Mouse (Mus musculus) limb, embryonic 13.5 days (tissue): ENCODE data around the gene Cmc1. TPM values are rescaled to one million over a fixed set of nuclear protein-coding genes. Genes with fewer than 3 reads are reported as not detected.

Experiments used
- ATAC-seq: fragments of 200-750 bp; cut with Nextera tagmentation; 2 replicates; pipeline ENCODE4 v1.8.0; 2017; ENCODE audit warnings: low read depth, moderate number of reproducible peaks, moderate TSS enrichment; ENCODE audit not compliant: low FRiP score
- H3K27ac ChIP-seq: fragments of 300-500 bp; sonication (generic); 2 replicates; pipeline ENCODE4 v1.5.1; 2015; ENCODE audit warnings: inconsistent platforms, mild to moderate bottlenecking, moderate library complexity
- H3K27me3 ChIP-seq: fragments of 300-500 bp; sonication (generic); 2 replicates; pipeline ENCODE4 v1.6.1; 2015; ENCODE audit warnings: mild to moderate bottlenecking, inconsistent platforms
- H3K36me3 ChIP-seq: fragments of 300-500 bp; sonication (generic); 2 replicates; pipeline ENCODE4 v1.6.1; 2015; ENCODE audit warnings: inconsistent platforms, mild to moderate bottlenecking, moderate library complexity
- H3K4me1 ChIP-seq: fragments of 300-500 bp; sonication (generic); 2 replicates; pipeline ENCODE4 v1.6.1; 2015; ENCODE audit warnings: inconsistent platforms
- H3K4me2 ChIP-seq: fragments of 300-500 bp; sonication (generic); replicated peaks from 2 replicates; pipeline ENCODE4 v1.6.1; 2015; ENCODE audit warnings: inconsistent platforms, mild to moderate bottlenecking, moderate library complexity
- H3K4me3 ChIP-seq: fragments of 300-500 bp; sonication (generic); 2 replicates; pipeline ENCODE4 v1.5.1; 2015; ENCODE audit warnings: moderate library complexity, mild to moderate bottlenecking, inconsistent platforms
- H3K9ac ChIP-seq: fragments of 300-500 bp; sonication (generic); 2 replicates; pipeline ENCODE4 v1.6.1; 2015; ENCODE audit warnings: mild to moderate bottlenecking, inconsistent platforms
- H3K9me3 ChIP-seq: fragments of 300-500 bp; sonication (generic); 2 replicates; pipeline ENCODE4 v1.6.1; 2016; ENCODE audit warnings: inconsistent platforms
- WGBS: fragments of 180-500 bp; shearing (Covaris S2); methylation state at CpG from one replicate; pipeline ENCODE4 v1.1.7; 2015; 5-methylcytosine and 5-hydroxymethylcytosine counted together
- polyA plus RNA-seq: library from polyadenylated mRNA; unstranded; fragments of >200 nt; fragmentation: Nextera tagmentation; extraction: Ambion mirVana; gene quantifications from 2 replicates; pipeline ENCODE4 v1.2.1, GENCODE M21; 2015

The Cmc1 gene
- polyA plus RNA-seq, 1 experiment from 2014 or later, result 36.6 TPM

DNA sequence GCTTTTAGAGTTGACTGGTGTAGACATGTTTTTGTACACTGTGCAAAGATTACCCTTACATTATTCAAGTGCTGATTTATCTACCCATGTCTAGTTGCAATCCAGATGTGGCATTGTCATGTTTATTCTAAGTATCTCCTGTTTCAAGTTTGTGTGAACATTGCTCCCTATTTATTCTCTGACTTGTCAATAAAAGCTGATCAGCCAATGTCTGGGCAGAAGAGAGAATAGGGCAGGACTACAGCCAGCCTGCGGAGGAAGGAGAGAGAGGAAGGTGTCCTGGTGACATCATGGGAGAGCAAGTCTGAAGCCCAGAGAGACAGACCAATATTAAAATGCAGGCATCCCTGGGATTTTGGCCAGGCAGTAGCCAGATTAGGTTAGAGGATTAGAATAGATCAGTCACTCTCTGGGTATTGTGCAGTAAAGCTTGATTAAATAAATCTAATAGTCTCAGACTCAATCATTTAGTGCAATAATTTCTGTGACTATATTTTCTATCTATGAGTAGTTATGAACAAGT lies 104.9 kb downstream of the Cmc1 start:
- Histone ChIP-seq H3K4me2 (no peak overlapping the region), H3K27me3 (no peaks in the 10 kb centered on the region), H3K36me3 (peaks cover 11% of the 10 kb centered on the region), H3K4me3 (no peak overlapping the region), H3K27ac (no peak overlapping the region), H3K4me1 (peaks cover 21% of the 10 kb centered on the region), H3K9me3 (no peaks in the 10 kb centered on the region), H3K9ac (no peak overlapping the region)
- ATAC-seq, result no peak
- WGBS, result 79% methylated on average over 1 of the region's 1 CpGs

DNA sequence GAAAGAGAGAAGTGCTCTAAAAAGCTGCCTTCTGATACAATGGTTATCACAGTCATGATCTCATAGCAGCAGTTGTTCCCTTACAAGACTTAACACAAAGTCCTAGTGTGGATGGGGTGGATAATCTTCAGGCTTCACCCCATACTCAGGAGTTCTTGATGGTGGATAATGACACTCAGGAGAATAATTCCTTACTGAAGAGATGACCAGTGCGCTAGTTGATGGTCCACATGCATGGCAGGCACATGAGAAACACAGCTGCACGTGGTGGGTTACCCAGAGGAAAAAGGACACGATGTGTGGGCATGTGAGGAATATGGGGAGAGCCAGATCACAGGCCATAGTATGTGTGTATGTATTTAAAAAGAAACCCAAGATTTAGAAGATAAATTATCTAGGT lies 106.4 kb downstream of the Cmc1 start:
- WGBS, result 89% methylated on average over 3 of the region's 3 CpGs

DNA sequence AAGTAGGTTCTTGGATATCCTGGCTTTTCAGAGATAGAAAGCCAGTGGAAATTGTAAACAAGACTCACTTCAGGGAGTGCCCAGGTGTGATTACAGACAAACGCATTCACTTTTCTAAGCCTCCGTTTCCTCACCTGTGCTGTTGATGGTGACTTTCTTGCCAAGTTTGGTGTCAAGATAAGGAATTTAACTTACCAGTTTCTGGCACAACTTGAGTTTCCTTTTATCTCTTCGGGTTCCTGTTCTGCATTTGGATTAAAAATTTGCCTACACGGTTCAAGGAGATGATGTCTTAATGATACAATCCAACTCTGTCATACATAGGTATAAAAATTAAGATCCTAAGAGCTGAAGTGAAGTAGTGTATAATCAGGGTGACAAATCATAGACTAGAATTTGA lies 107.2 kb downstream of the Cmc1 start:
- H3K27ac ChIP-seq, result no peak overlapping the region
- peaks cover 4% of the 10 kb centered on the region; the same call in 1 of the 2 replicates for H3K36me3 ChIP-seq
- H3K4me3 ChIP-seq, result no peak overlapping the region
- H3K9me3 ChIP-seq, result no peaks in the 10 kb centered on the region
- H3K9ac ChIP-seq, result no peak overlapping the region
- no peak overlapping the region for H3K4me2 ChIP-seq
- no peak for ATAC-seq
- peaks cover 21% of the 10 kb centered on the region for H3K4me1 ChIP-seq
- WGBS, result 88% methylated on average over 4 of the region's 4 CpGs
- no peaks in the 10 kb centered on the region for H3K27me3 ChIP-seq

More for the DNA sequence above, 106.4 kb downstream of the Cmc1 start:
- H3K4me3 ChIP-seq, result no peak overlapping the region
- H3K27ac ChIP-seq, result no peak overlapping the region
- H3K9me3 ChIP-seq, result no peaks in the 10 kb centered on the region
- no peaks in the 10 kb centered on the region for H3K27me3 ChIP-seq
- peaks cover 21% of the 10 kb centered on the region for H3K4me1 ChIP-seq
- H3K9ac ChIP-seq, result no peak overlapping the region
- peaks cover 7% of the 10 kb centered on the region; the same call in 1 of the 2 replicates for H3K36me3 ChIP-seq
- no peak for ATAC-seq
- no peak overlapping the region for H3K4me2 ChIP-seq

DNA sequence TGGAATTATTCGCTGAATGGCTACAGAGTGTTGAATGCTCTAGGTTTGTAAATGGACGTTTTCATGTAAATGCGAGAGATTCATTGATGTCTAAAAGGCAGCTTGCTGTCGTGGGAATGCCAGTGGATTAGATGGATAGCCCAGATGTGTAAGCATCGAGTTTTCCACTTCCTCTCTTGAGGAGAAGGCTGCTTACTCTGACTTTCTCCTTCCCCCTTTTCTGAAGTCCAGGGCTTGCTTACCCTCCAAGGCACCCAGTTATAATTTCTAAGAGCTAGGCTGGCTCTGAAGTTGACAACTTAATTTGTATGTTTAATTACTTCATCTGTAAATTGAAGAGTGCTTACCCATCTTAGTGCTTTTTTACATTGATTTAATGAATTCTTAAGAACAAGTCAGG lies 108.3 kb downstream of the Cmc1 start:
- Histone ChIP-seq H3K27ac (no peak overlapping the region), H3K9ac (peak overlapping the region; percentile 84)
- WGBS, result 23% methylated on average over 5 of the region's 5 CpGs

DNA sequence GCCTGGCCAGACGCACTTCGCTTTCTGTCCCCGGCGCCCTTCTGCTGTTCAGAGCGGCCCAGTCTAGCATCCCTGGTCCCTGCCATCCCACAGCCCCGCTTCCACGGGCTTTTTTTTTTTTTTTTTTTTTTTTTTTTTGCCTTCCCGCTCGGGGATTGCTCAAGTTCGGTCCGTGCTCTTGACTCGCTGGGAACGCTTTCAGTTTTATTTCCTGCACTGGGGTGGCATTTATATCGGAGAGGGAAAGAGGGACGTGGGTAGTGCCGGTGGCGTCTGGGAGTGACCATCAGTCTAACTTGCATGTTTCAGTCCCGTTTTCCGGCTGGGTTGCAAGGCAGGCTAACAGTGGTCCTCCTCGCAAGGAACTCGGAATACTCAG lies 109.0 kb downstream of the Cmc1 start:
- Histone ChIP-seq H3K9ac (peak overlapping the region; percentile 84), H3K4me1 (peaks cover 21% of the 10 kb centered on the region), H3K27ac (peak overlapping the region; percentile 80), H3K4me2 (peak overlapping the region; percentile 80), H3K36me3 (no peaks in the 10 kb centered on the region; the same call in 1 of the 2 replicates), H3K27me3 (no peaks in the 10 kb centered on the region), H3K4me3 (peak overlapping the region; percentile 78), H3K9me3 (no peaks in the 10 kb centered on the region)
- 1% methylated on average over 21 of the region's 21 CpGs for WGBS
- no peak for ATAC-seq

More for the DNA sequence above, 108.3 kb downstream of the Cmc1 start:
- Histone ChIP-seq H3K27me3 (no peaks in the 10 kb centered on the region), H3K4me2 (peak overlapping the region; percentile 80), H3K9me3 (no peaks in the 10 kb centered on the region), H3K4me1 (peaks cover 21% of the 10 kb centered on the region), H3K4me3 (peak overlapping the region; percentile 78), H3K36me3 (no peaks in the 10 kb centered on the region; the same call in 1 of the 2 replicates)
- no peak for ATAC-seq

DNA sequence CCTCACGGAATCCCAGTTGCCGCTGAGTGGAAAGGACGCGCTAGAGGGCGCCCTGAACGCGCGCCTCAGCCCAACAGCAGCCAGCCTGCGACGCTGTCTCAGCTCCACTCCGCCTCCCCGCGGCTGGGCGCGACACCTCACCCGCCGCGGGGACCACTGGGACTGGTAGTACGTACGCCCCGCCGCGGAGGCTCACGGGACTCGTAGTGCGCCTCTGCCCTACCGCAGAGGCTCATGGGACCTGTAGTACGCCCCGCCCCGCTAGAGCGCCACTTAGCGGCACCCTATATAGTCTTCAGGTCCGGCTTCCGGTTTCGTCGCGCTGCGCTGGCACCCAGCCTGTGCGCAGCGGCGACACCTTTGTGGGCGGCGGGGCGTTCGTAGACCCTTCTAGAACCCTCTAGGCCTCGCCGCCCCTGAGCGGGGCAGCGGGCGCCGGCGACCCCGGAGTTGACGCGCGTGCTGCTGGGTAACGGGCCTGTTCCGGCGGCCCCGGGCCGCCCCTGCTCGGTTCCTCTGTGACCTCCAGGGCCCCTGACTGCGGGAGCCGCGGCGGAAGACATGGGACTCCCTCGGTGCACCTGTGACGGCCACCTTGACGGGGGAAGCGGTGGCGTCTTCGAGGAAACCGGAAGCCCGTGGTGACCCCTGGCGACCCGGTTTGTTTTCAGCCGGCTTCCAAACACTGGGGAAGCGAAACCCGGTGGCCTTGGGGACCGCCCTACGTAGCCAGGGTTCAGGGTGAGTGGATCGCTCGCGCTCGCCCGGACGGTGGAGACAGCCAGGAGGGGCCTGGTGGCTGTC lies 109.6 kb downstream of the Cmc1 start, which contains the start of gene Azi2:
Azi2 (plus strand) TSS at position 282 of the 804 bp plus-strand sequence.
- peak within 1 kb of the TSS; percentile 80 for H3K27ac ChIP-seq
- peaks cover 21% of the 10 kb centered on the region for H3K4me1 ChIP-seq
- H3K4me3 ChIP-seq, result peak within 1 kb of the TSS; percentile 78
- H3K9me3 ChIP-seq, result no peaks in the 10 kb centered on the region
- H3K27me3 ChIP-seq, result no peaks in the 10 kb centered on the region
- peak within 1 kb of the TSS; percentile 80 for H3K4me2 ChIP-seq
- peak within 1 kb of the TSS; percentile 84 for H3K9ac ChIP-seq
- peak; percentile 98 for ATAC-seq
- H3K36me3 ChIP-seq, result no peaks in the 10 kb centered on the region; the same call in 1 of the 2 replicates
- under 1% methylated on average over 83 of the region's 87 CpGs for WGBS

DNA sequence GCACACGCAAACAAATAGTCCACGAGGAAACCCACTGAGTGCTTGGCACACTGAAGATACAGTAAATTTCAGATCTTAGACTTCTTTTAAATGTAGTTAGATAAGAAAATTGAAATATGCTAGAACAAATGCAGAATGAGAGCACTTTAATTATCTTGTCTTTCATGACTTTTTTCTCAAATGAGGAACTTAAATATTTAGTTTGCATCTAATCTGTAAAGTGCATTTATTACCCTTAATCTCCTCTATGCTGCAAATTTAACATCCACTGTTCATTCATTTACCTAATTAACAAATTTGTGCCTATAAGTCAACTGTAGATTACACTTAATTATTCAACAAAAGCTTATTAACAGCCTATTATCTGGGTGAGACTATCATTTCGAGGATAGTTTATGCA lies 115.0 kb downstream of the Cmc1 start:
- Histone ChIP-seq H3K27ac (no peak overlapping the region), H3K9me3 (no peaks in the 10 kb centered on the region), H3K4me2 (no peak overlapping the region), H3K27me3 (no peaks in the 10 kb centered on the region), H3K4me1 (no peaks in the 10 kb centered on the region), H3K4me3 (no peak overlapping the region), H3K36me3 (no peaks in the 10 kb centered on the region), H3K9ac (no peak overlapping the region)
- WGBS, result 88% methylated on average over 3 of the region's 3 CpGs
- ATAC-seq, result no peak

DNA sequence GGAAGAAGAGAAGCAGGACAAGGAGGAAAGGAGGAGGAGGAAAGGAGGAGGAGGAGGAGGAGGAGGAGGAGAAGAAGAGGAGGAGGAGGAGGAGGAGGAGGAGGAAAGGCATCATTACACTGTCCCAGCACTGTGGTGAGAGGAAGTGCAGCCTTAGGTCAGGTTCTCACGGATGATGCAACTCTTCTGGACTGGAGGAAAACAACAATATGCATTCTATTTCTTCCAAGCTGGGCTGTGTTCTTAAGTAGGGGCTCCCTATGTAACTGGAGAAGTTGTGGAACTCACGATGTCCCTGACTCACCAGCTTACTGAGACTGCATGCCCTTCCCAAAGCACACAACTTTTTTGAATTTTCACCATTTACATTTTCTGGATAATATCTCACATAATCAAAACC lies 118.3 kb downstream of the Cmc1 start:
- no peaks in the 10 kb centered on the region for H3K4me1 ChIP-seq
- no peak overlapping the region for H3K27ac ChIP-seq
- H3K27me3 ChIP-seq, result no peaks in the 10 kb centered on the region
- ATAC-seq, result no peak
- WGBS, result 49% methylated on average over 2 of the region's 2 CpGs
- no peak overlapping the region for H3K4me3 ChIP-seq
- no peak overlapping the region for H3K4me2 ChIP-seq
- no peaks in the 10 kb centered on the region for H3K36me3 ChIP-seq
- no peaks in the 10 kb centered on the region for H3K9me3 ChIP-seq
- H3K9ac ChIP-seq, result no peak overlapping the region

DNA sequence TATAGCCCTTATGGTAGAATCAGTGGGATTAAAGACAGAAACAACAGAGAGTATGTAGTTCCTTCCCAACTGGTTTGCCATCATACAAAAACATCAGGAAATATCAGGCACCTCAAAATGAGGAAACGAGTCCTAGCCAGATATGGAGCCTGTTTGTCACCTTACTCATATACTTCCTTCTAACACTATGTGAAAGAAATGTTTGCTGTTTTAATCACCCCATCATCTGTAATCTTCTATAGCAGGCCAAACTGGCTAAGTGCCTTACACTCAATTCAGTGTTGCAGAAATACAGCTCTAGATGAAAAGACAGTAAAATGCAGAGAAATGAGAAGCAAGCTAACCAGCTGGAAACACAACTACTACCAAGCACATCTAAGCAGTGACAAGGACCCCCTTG lies 119.7 kb downstream of the Cmc1 start:
- Histone ChIP-seq H3K4me3 (no peak overlapping the region), H3K4me1 (no peaks in the 10 kb centered on the region), H3K27me3 (no peaks in the 10 kb centered on the region), H3K4me2 (no peak overlapping the region), H3K36me3 (no peaks in the 10 kb centered on the region), H3K9me3 (no peaks in the 10 kb centered on the region), H3K9ac (no peak overlapping the region), H3K27ac (no peak overlapping the region)
- no peak for ATAC-seq
- 75% methylated on average over 1 of the region's 1 CpGs for WGBS

DNA sequence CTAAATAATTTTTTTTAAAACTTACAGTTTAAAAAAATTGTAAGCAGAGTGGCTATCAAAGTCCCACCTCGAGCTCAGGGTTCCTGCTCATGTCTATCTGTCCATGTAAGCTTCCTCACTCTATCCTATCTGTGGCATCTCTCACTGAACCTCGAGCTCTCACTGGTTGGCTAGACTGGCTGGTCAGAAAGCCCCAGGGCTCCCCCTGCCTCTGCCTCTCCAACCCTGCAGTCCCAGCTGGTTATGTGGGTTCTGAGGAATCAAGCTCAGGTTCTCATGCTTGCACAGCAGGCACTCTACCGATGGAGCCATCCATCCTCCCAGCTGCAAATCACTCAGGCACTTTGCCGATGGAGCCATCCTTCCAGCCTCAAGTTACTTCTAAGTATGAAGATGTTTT lies 120.5 kb downstream of the Cmc1 start:
- Histone ChIP-seq H3K27me3 (no peaks in the 10 kb centered on the region), H3K9ac (no peak overlapping the region), H3K4me3 (no peak overlapping the region), H3K4me1 (no peaks in the 10 kb centered on the region), H3K36me3 (no peaks in the 10 kb centered on the region), H3K27ac (no peak overlapping the region), H3K9me3 (no peaks in the 10 kb centered on the region), H3K4me2 (no peak overlapping the region)
- 50% methylated on average over 4 of the region's 4 CpGs for WGBS
- no peak for ATAC-seq

DNA sequence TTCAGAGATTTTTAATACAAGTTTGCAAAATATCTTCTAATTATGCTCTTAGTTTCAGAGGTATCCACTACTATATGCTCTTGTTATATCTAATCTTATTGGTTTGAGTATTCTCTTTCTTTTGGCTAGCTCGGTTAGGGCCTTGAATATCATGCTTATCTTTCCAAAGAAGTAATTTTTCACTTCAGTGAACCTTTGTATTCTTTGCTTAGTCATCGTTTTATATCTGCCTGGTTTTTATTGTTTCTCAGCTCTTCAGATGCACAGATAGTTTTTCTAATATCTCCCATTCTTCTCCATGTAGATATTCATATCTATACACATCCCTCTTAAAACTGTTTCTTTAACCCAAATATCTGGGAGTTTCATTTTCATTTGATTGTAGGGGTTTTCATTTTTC lies 125.0 kb downstream of the Cmc1 start:
- 78% methylated on average over 2 of the region's 2 CpGs for WGBS
- no peaks in the 10 kb centered on the region for H3K4me1 ChIP-seq

More for the DNA sequence above, 125.0 kb downstream of the Cmc1 start:
- ATAC-seq, result no peak
- Histone ChIP-seq H3K4me3 (no peak overlapping the region), H3K4me2 (no peak overlapping the region), H3K27me3 (no peaks in the 10 kb centered on the region), H3K9me3 (no peaks in the 10 kb centered on the region), H3K27ac (no peak overlapping the region), H3K36me3 (no peaks in the 10 kb centered on the region), H3K9ac (no peak overlapping the region)
